Mouse (Mus musculus) E14TG2a.4 (cell line): ENCODE data around the gene Crmp1.

ENCODE experiments used
- CTCF ChIP-seq: conservative IDR thresholded peaks from 2 replicates; pipeline ENCODE4 v1.5.1; 2014; ENCODE audit warnings: low read length
- NANOG ChIP-seq: IDR thresholded peaks from 2 replicates; pipeline ENCODE4 v1.6.1; 2014; ENCODE audit warnings: borderline replicate concordance, low read length, mixed read lengths

GRCm38 (mm10) chr5:37242360-37243168, 824 bp downstream of the Crmp1 start:
- TF ChIP-seq CTCF (no peak), NANOG (no peak)
